In genomic region chr1:73966411-73967238, GRCm38 (mm10) we compare ENCODE assay signal across 9 mouse cellular contexts.
DNase-seq lines count a peak whose midpoint lies in the region; ATAC-seq and TF ChIP-seq lines count a peak whose summit lies in the region.
"Had no signal": no experiment of that assay in that cellular context is flagged by ENCODE, and none has a peak within 500 bp of the region (broad histone marks: within the 10 kb centered on the region; RNA-seq: fewer than 3 reads in every experiment).

No protein-coding gene starts in this region.

- 65% methylated on average over 12 of the region's 12 CpGs for WGBS in liver, adult 2 months
- WGBS in liver, embryonic 11.5 days = 56% methylated on average over 12 of the region's 12 CpGs
- WGBS in heart, adult 2 months = 37% methylated on average over 12 of the region's 12 CpGs
- 55% methylated on average over 12 of the region's 12 CpGs for WGBS in kidney, embryonic 15.5 days
- WGBS in midbrain, postnatal 0 days = 72% methylated on average over 12 of the region's 12 CpGs

- H3K9ac ChIP-seq in liver, adult 2 months (ENCODE audit: low read depth, low read length) = no peak overlapping the region
- no peak overlapping the region for H3K9ac ChIP-seq in liver, embryonic 11.5 days (ENCODE audit: low read depth, low read length)
- no peak overlapping the region for H3K9ac ChIP-seq in heart, adult 2 months (ENCODE audit: low read depth, low read length)
- H3K9ac ChIP-seq in kidney, embryonic 15.5 days = no peak overlapping the region
- H3K9ac ChIP-seq in midbrain, postnatal 0 days (replicated peaks; ENCODE audit: low read length, poor library complexity, severe bottlenecking) = no peak overlapping the region
- H3K9ac ChIP-seq: neural tube, embryonic 12.5 days had no signal

- H3K27ac ChIP-seq in liver, adult 2 months (replicated peaks; ENCODE audit: insufficient read depth, low read depth, low read length) = no peak overlapping the region
- H3K27ac ChIP-seq in liver, embryonic 11.5 days (ENCODE audit: low read depth, low read length) = no peak overlapping the region
- H3K27ac ChIP-seq in heart, adult 2 months = peak overlapping the region; percentile 67
- peak overlapping the region; percentile 70 for H3K27ac ChIP-seq in kidney, embryonic 15.5 days
- H3K27ac ChIP-seq in midbrain, postnatal 0 days (ENCODE audit: low read depth, low read length) = no peak overlapping the region
- H3K27ac ChIP-seq: neural tube, embryonic 12.5 days had no signal

- TF ChIP-seq POLR2A in liver, adult 2 months (IDR thresholded peaks at IDR 0.05; ENCODE audit: extremely low read depth, insufficient read depth, low read length) = no peak
- 0 out of 2 replicates have a peak, but pooled peaks have one; percentile 29 for TF ChIP-seq POLR2A in heart, adult 2 months (IDR thresholded peaks at IDR 0.05; ENCODE audit: insufficient read depth, low read depth, low read length)

- TF ChIP-seq EP300 in heart, adult 2 months (IDR thresholded peaks at IDR 0.05; ENCODE audit: insufficient read depth, low read depth, low read length) = peak; percentile 91

- H3K4me1 ChIP-seq in liver, adult 2 months (ENCODE audit: control insufficient read depth, insufficient read depth, low read length) = no peaks in the 10 kb centered on the region
- peaks cover 25% of the 10 kb centered on the region for H3K4me1 ChIP-seq in liver, embryonic 11.5 days (replicated peaks; ENCODE audit: control insufficient read depth, insufficient read depth, low read length)
- H3K4me1 ChIP-seq in heart, adult 2 months (ENCODE audit: control insufficient read depth, insufficient read depth, low read length) = peaks cover 62% of the 10 kb centered on the region
- peaks cover 78% of the 10 kb centered on the region for H3K4me1 ChIP-seq in kidney, embryonic 15.5 days
- H3K4me1 ChIP-seq in midbrain, postnatal 0 days (ENCODE audit: insufficient read depth, low read length) = no peaks in the 10 kb centered on the region; the same call in 1 of the 2 replicates

- no peak for ATAC-seq in liver, embryonic 11.5 days (replicated peaks; ENCODE audit: low FRiP score)
- peak; percentile 41 for ATAC-seq in kidney, embryonic 15.5 days (replicated peaks; ENCODE audit: low FRiP score)
- ATAC-seq in midbrain, postnatal 0 days (ENCODE audit: low FRiP score) = no peak

- H3K27me3 ChIP-seq in liver, adult 2 months (ENCODE audit: control insufficient read depth, insufficient read depth, low read length) = no peaks in the 10 kb centered on the region
- no peaks in the 10 kb centered on the region; the same call in 1 of the 2 replicates for H3K27me3 ChIP-seq in liver, embryonic 11.5 days (replicated peaks; ENCODE audit: control insufficient read depth, insufficient read depth, low read length)
- H3K27me3 ChIP-seq in heart, adult 2 months (ENCODE audit: control insufficient read depth, insufficient read depth, low read length) = no peaks in the 10 kb centered on the region
- H3K27me3 ChIP-seq in kidney, embryonic 15.5 days = no peaks in the 10 kb centered on the region
- 0 out of 2 replicates have a peak, but pooled peaks cover 3% of the 10 kb centered on the region for H3K27me3 ChIP-seq in midbrain, postnatal 0 days (ENCODE audit: insufficient read depth, low read length)
- H3K27me3 ChIP-seq: neural tube, embryonic 12.5 days had no signal

- no peak overlapping the region for H3K4me3 ChIP-seq in liver, adult 2 months (ENCODE audit: insufficient read depth, low read depth, low read length)
- H3K4me3 ChIP-seq in liver, embryonic 11.5 days (ENCODE audit: low read depth, low read length) = no peak overlapping the region
- no peak overlapping the region for H3K4me3 ChIP-seq in heart, adult 2 months
- H3K4me3 ChIP-seq in kidney, embryonic 15.5 days (replicated peaks) = no peak overlapping the region
- H3K4me3 ChIP-seq in midbrain, postnatal 0 days (ENCODE audit: low read depth, low read length) = no peak overlapping the region
- H3K4me3 ChIP-seq: neural tube, embryonic 12.5 days had no signal

- H3K36me3 ChIP-seq in liver, adult 2 months (ENCODE audit: control insufficient read depth, insufficient read depth, low read length) = peaks cover 5% of the 10 kb centered on the region; the same call in 1 of the 2 replicates
- no peaks in the 10 kb centered on the region; the same call in 1 of the 2 replicates for H3K36me3 ChIP-seq in liver, embryonic 11.5 days (ENCODE audit: control insufficient read depth, insufficient read depth, low read length)
- H3K36me3 ChIP-seq in heart, adult 2 months (ENCODE audit: control insufficient read depth, insufficient read depth, low read length) = peaks cover 43% of the 10 kb centered on the region
- H3K36me3 ChIP-seq in kidney, embryonic 15.5 days = peaks cover 17% of the 10 kb centered on the region
- no peaks in the 10 kb centered on the region for H3K36me3 ChIP-seq in midbrain, postnatal 0 days (ENCODE audit: insufficient read depth, low read length)
- H3K36me3 ChIP-seq: neural tube, embryonic 12.5 days had no signal

- no peak overlapping the region for H3K4me2 ChIP-seq in liver, embryonic 11.5 days
- H3K4me2 ChIP-seq in kidney, embryonic 15.5 days = no peak overlapping the region
- no peak overlapping the region for H3K4me2 ChIP-seq in midbrain, postnatal 0 days (ENCODE audit: low read depth, low read length, poor library complexity, severe bottlenecking)
- H3K4me2 ChIP-seq: neural tube, embryonic 12.5 days had no signal

- H3K79me2 ChIP-seq in liver, adult 2 months (ENCODE audit: control insufficient read depth, insufficient read depth, low read length) = no peaks in the 10 kb centered on the region
- no peaks in the 10 kb centered on the region for H3K79me2 ChIP-seq in heart, adult 2 months (replicated peaks; ENCODE audit: control insufficient read depth, insufficient read depth, low read length)

- intact Hi-C loops in heart, adult 2 months (cut with DNase I) = loop anchor here (2.0 to 5.0 kb wide), 3 partner anchors 14 to 64 kb away; no protein-coding TSS in a partner anchor

- H3K9me3 ChIP-seq in liver, embryonic 11.5 days (ENCODE audit: control insufficient read depth, low read length) = no peaks in the 10 kb centered on the region
- H3K9me3 ChIP-seq in kidney, embryonic 15.5 days (replicated peaks) = no peaks in the 10 kb centered on the region
- H3K9me3 ChIP-seq in midbrain, postnatal 0 days (ENCODE audit: low read length) = no peaks in the 10 kb centered on the region
- H3K9me3 ChIP-seq: neural tube, embryonic 12.5 days had no signal

- peak; percentile 34 for DNase-seq in liver, adult 2 months (ENCODE audit: extremely low read depth, low read depth, low spot score)
- no peak for DNase-seq in liver, embryonic 11.5 days (ENCODE audit: low spot score)
- DNase-seq in heart, adult 2 months = peak; percentile 77 to 85
- DNase-seq in skeletal muscle tissue, adult 2 months (ENCODE audit: low read depth, low spot score) = peak; percentile 71
- DNase-seq in frontal cortex, postnatal 36 days (ENCODE audit: low spot score in 2 of 2) = no peak
- no peak for DNase-seq in layer of hippocampus, postnatal 36 days
- DNase-seq in midbrain, postnatal 0 days (ENCODE audit: low spot score) = no peak

- peak; percentile 12; the same call in 1 of the 2 replicates for TF ChIP-seq CTCF in liver, adult 2 months (IDR thresholded peaks at IDR 0.05; ENCODE audit: low read depth, low read length)
- TF ChIP-seq CTCF in heart, adult 2 months (IDR thresholded peaks at IDR 0.05) = peak; percentile 53
- TF ChIP-seq CTCF in midbrain, postnatal 0 days (IDR thresholded peaks at IDR 0.05) = no peak

Comparison
In these comparisons a context has a peak if more than half of its experiments do, and no peak if none do; other contexts are left out.
1. DNase-seq: peak in liver, adult 2 months (single experiment), heart, adult 2 months (2 of 2) and skeletal muscle tissue, adult 2 months (single experiment); none in liver, embryonic 11.5 days (single experiment), frontal cortex, postnatal 36 days (0 of 2), layer of hippocampus, postnatal 36 days (0 of 2) and midbrain, postnatal 0 days (single experiment).
2. H3K27ac ChIP-seq: peak in heart, adult 2 months (single experiment) and kidney, embryonic 15.5 days (single experiment); none in liver, adult 2 months (single experiment), liver, embryonic 11.5 days (single experiment) and midbrain, postnatal 0 days (single experiment).